Mouse (Mus musculus): ENCODE data around the gene Hypk.

DNA sequence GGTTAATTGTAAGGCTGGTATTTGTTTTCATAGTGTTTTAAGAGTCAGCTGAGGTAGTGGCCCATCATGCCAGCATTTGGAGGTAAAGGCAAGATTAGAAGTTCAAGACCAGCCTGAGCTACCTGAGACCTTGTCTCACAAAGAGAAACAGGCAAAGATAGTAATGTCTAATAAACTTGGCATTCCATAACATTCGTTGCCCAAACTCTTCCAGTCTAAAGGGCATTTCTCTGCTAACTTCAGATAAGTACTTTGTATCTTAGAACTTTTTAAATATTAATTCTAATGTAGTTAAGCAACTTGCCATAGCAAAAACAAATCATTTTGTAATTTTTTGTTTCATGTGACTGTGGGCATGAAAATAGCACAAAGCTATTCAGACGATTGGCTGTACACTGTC, 29.9 kb upstream of the Hypk start:
- no peak for TF ChIP-seq POLR2A (IDR thresholded peaks at IDR 0.05; ENCODE audit: insufficient read length, low read depth)
- no peak for TF ChIP-seq USF1 (IDR thresholded peaks at IDR 0.05; ENCODE audit: low read depth)
- TF ChIP-seq CEBPB (IDR thresholded peaks at IDR 0.05; ENCODE audit: insufficient read depth, poor library complexity, severe bottlenecking): no peak
- no peak for TF ChIP-seq REST (IDR thresholded peaks at IDR 0.05; ENCODE audit: insufficient read depth, insufficient read length)
- TF ChIP-seq SRF (IDR thresholded peaks at IDR 0.05; ENCODE audit: control insufficient read depth, insufficient read length, low read depth): no peak

Measured in myocyte (in vitro differentiated cells).